ENCODE assay signal across 10 mouse cellular contexts in the genomic region with DNA sequence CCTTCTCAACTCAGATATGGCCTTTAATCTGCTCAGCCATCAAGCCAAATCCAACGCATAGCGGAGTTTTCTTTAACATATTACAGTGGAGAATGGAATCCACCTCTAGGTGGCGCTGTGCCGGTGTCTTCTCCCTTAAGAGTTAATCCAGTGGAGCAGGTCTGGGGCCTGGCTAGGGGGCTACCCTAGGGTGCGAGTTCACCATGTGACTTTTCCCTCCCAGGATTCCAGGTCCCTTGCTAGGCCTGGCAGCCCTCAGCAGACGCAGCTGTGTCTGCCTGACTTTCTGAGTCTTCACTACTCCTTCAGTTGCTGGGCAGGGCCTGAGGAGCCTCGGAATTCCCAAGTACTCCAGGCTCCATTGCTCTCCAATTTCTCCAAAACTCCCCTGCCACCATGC. TPM values are rescaled to one million over a fixed set of nuclear protein-coding genes. Genes with fewer than 3 reads are reported as not detected.
DNase-seq lines count a peak whose midpoint lies in the region; ATAC-seq and TF ChIP-seq lines count a peak whose summit lies in the region.
"Had no signal": no experiment of that assay in that cellular context is flagged by ENCODE, and none has a peak within 500 bp of the region (broad histone marks: within the 10 kb centered on the region; RNA-seq: fewer than 3 reads in every experiment).

No protein-coding gene starts in this region.

- H3K9ac ChIP-seq in hindbrain, embryonic 12.5 days: no peak overlapping the region

- H3K4me3 ChIP-seq in hindbrain, embryonic 10.5 days: no peak overlapping the region
- no peak overlapping the region for H3K4me3 ChIP-seq in hindbrain, embryonic 12.5 days
- no peak overlapping the region for H3K4me3 ChIP-seq in thymus, adult 2 months (ENCODE audit: control insufficient read depth, insufficient read depth, low read length)
- H3K4me3 ChIP-seq in embryonic facial prominence, embryonic 10.5 days: no peak overlapping the region
- H3K4me3 ChIP-seq: myocyte had no signal

- TF ChIP-seq POLR2A in thymus, adult 2 months (IDR thresholded peaks at IDR 0.05; ENCODE audit: control insufficient read depth, extremely low read depth, insufficient read depth, low read length, poor library complexity): no peak

- no peaks in the 10 kb centered on the region for H3K9me3 ChIP-seq in hindbrain, embryonic 10.5 days
- H3K9me3 ChIP-seq in hindbrain, embryonic 12.5 days (replicated peaks): no peaks in the 10 kb centered on the region
- no peaks in the 10 kb centered on the region for H3K9me3 ChIP-seq in embryonic facial prominence, embryonic 10.5 days

- 0 out of 2 replicates have a peak, but pooled peaks cover 4% of the 10 kb centered on the region for H3K4me1 ChIP-seq in hindbrain, embryonic 10.5 days (replicated peaks)
- no peaks in the 10 kb centered on the region for H3K4me1 ChIP-seq in hindbrain, embryonic 12.5 days
- no peaks in the 10 kb centered on the region for H3K4me1 ChIP-seq in thymus, adult 2 months (replicated peaks; ENCODE audit: control insufficient read depth, insufficient read depth, low read length)
- 0 out of 2 replicates have a peak, but pooled peaks cover 3% of the 10 kb centered on the region for H3K4me1 ChIP-seq in embryonic facial prominence, embryonic 10.5 days

- DNase-seq in hindbrain, embryonic 10.5 days (ENCODE audit: low spot score): peak; percentile 43
- peak; percentile 4 for DNase-seq in thymus, adult 2 months
- DNase-seq in thymus, postnatal 0 days (ENCODE audit: low spot score): no peak
- DNase-seq in embryonic facial prominence, embryonic 10.5 days (ENCODE audit: low spot score): peak; percentile 58
- DNase-seq in thymus, postnatal 36 days: peak; percentile 2 to 4
- no peak for DNase-seq in spleen, adult 12 weeks (ENCODE audit: low spot score)
- no peak for DNase-seq in heart, adult 18-20 months

- no peaks in the 10 kb centered on the region for H3K36me3 ChIP-seq in hindbrain, embryonic 10.5 days
- no peaks in the 10 kb centered on the region for H3K36me3 ChIP-seq in hindbrain, embryonic 12.5 days
- no peaks in the 10 kb centered on the region for H3K36me3 ChIP-seq in thymus, adult 2 months (ENCODE audit: control insufficient read depth, insufficient read depth, low read length)
- H3K36me3 ChIP-seq in embryonic facial prominence, embryonic 10.5 days (replicated peaks): no peaks in the 10 kb centered on the region

- no peak overlapping the region for H3K27ac ChIP-seq in hindbrain, embryonic 10.5 days
- no peak overlapping the region for H3K27ac ChIP-seq in hindbrain, embryonic 12.5 days
- H3K27ac ChIP-seq in thymus, adult 2 months (ENCODE audit: control insufficient read depth, insufficient read depth, low read length): no peak overlapping the region
- no peak overlapping the region for H3K27ac ChIP-seq in embryonic facial prominence, embryonic 10.5 days (replicated peaks)

- H3K27me3 ChIP-seq in hindbrain, embryonic 10.5 days (ENCODE audit: insufficient read depth, poor library complexity, severe bottlenecking): 0 out of 2 replicates have a peak, but pooled peaks cover 3% of the 10 kb centered on the region
- 0 out of 2 replicates have a peak, but pooled peaks cover under 1% of the 10 kb centered on the region for H3K27me3 ChIP-seq in hindbrain, embryonic 12.5 days
- H3K27me3 ChIP-seq in thymus, adult 2 months (ENCODE audit: control insufficient read depth, insufficient read depth, low read length): no peaks in the 10 kb centered on the region
- no peaks in the 10 kb centered on the region for H3K27me3 ChIP-seq in embryonic facial prominence, embryonic 10.5 days (replicated peaks; ENCODE audit: low read depth, poor library complexity, severe bottlenecking)

- 35% methylated on average over 7 of the region's 7 CpGs for WGBS in hindbrain, embryonic 10.5 days
- 31% methylated on average over 7 of the region's 7 CpGs for WGBS in hindbrain, embryonic 12.5 days
- 58% methylated on average over 7 of the region's 7 CpGs for WGBS in thymus, adult 2 months
- WGBS in embryonic facial prominence, embryonic 10.5 days: 25% methylated on average over 7 of the region's 7 CpGs

- ATAC-seq in hindbrain, embryonic 12.5 days (ENCODE audit: low FRiP score): no peak

- TF ChIP-seq CTCF in thymus, adult 2 months (IDR thresholded peaks at IDR 0.05; ENCODE audit: borderline replicate concordance, control insufficient read depth, extremely low read depth, insufficient read depth, low read length, poor library complexity): peak; percentile 50; the same call in 1 of the 2 replicates

- H3K4me2 ChIP-seq in hindbrain, embryonic 12.5 days (replicated peaks): no peak overlapping the region

RNA-seq across cellular contexts. Expression of gene Barhl2, which starts 40.8 kb away (rescaled TPM):
- polyA plus RNA-seq in hindbrain, embryonic 10.5 days (2016; fragmentation: Nextera tagmentation; extraction: Ambion mirVana): 1.1 and 1.4 TPM in 2 replicates
- polyA plus RNA-seq in hindbrain, embryonic 12.5 days (2016; fragmentation: Nextera tagmentation; extraction: Ambion mirVana): 1.3 and 1.4 TPM in 2 replicates
- polyA plus RNA-seq in thymus, adult 2 months (2012; rRNA removed): not detected in 2 replicates
- polyA plus RNA-seq in thymus, postnatal 0 days (2015; fragmentation: Nextera tagmentation; extraction: Ambion mirVana): not detected in 2 replicates
- polyA plus RNA-seq in embryonic facial prominence, embryonic 10.5 days (2016; fragmentation: Nextera tagmentation; extraction: Ambion mirVana): 0.13 and 0.14 TPM in 2 replicates
- not detected for total RNA-seq in heart, adult 18-20 months (2021)
- total RNA-seq: hematopoietic stem cell, adult 5-6 weeks had no signal
- polyA plus RNA-seq: myocyte had no signal

Comparison
In these comparisons a context has a peak if more than half of its experiments do, and no peak if none do; other contexts are left out.
1. DNase-seq: peak in hindbrain, embryonic 10.5 days (single experiment), thymus, adult 2 months (single experiment), embryonic facial prominence, embryonic 10.5 days (single experiment) and thymus, postnatal 36 days (2 of 2); none in thymus, postnatal 0 days (single experiment), spleen, adult 12 weeks (single experiment) and heart, adult 18-20 months (0 of 2).